Mouse (Mus musculus) kidney, adult 18-20 months (tissue): ENCODE measurements around the gene Agpat4.

Source experiments
- DNase-seq: peaks from one replicate; pipeline ENCODE4 v3.0.0; 2021

The Agpat4 gene

GRCm38 (mm10) chr17:12231087-12231486 lies 112.6 kb downstream of the Agpat4 start:
- no peak for DNase-seq

- no peak for DNase-seq
These were observed 114.2 kb downstream of the Agpat4 start for GRCm38 (mm10) chr17:12232724-12233123.

- DNase-seq: no peak
These were observed 122.2 kb downstream of the Agpat4 start for GRCm38 (mm10) chr17:12240701-12241100.

- DNase-seq: no peak
These were observed 131.4 kb downstream of the Agpat4 start for GRCm38 (mm10) chr17:12249783-12250504.

DNA sequence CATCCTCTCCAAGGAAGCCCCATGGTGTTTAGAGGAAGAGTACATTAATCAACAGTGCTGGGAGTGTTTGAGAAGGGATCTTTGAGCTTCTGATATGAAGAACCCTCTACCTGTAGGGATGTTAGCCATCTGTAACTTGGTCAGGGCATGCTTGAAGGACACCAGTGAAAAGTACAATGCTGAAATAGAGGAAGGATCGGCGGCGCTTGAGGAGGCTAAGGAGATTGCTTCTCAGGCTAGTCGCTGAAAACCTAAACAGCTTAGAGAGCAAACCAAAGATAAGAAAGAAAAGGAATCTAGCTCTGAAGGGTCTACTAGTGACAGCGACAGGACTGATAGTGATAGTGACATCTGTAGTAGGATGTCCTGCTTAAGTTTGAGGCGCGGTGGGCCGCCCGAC lies 132.1 kb downstream of the Agpat4 start:
- no peak for DNase-seq

DNA sequence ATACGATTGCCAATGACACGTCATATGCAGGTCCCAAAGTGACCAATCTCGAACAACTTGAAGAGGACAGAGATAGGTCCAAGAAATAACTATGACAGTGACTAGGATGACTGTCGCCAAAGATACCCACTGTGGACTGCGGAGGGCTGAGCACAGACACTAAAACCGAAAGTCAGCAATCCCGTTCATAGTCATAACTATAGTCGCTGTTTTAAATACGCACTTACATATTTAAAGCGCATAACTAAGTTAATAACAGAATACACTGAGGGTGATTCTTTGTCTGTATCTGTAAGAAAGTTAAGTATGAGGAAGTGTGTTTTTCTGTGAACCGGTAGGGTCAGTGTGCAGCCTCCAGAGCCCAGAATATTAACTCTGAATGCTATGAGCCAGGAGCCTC lies 137.6 kb downstream of the Agpat4 start:
- DNase-seq: no peak

DNA sequence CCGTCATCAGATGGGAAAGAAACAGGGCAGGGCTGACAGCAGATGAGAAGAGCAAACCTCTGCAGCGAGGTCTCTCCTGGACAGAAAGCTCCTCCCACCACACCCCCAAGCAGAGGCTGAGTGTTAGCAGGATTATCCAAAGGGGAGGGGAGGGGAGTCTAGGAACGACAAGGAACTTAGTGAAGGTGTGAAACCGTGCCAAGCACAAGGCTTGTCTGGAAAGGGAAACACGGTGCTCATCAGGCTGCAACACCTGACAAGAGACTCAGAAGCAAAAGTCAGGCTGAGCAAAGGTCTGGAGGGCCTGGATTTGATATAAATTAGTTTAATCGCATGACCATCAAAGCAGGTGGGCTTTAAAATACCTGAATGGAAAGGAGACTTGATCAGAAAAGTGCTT lies 140.0 kb downstream of the Agpat4 start:
- no peak for DNase-seq

GRCm38 (mm10) chr17:12259957-12260356 lies 141.5 kb downstream of the Agpat4 start:
- DNase-seq: no peak

GRCm38 (mm10) chr17:12261376-12261775 lies 142.9 kb downstream of the Agpat4 start:
- DNase-seq: no peak

DNA sequence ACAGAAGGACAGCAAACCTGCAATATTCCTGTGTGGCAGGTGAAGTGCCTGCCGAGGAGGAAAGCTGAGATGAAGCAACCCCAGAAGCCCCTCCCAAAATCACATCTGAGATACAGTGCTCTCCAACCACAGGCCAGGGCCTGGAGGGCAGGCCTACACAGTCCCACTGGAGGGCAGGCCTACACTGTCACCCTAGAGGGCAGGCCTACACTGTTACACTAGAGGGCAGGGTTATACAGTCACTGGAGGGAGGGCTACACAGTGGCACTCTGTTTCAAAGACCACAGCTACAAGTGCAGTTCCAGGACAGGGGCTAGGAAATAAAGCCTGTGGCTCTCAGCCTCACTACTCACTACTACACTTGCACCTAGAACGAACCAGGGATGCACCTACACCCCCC lies 143.4 kb downstream of the Agpat4 start:
- no peak for DNase-seq

DNA sequence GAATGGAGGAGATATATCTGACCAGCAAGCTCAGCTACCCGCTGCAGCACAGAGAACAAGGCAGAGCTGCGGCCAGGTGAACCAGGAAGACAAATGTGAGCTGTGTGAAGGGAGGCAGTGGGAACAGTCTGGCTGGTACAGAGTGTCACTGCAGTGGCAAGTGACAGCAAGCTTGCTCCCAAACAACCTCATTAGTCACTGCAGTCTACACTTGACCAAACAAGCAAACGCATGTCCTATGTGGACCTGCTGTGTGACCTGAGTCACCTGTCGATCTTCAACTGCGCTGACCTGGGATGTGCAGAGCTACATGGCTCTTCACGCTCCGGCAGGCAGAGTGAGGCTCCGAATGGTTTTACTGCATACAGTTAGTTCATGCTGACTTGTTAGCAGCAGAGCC lies 144.3 kb downstream of the Agpat4 start:
- DNase-seq: no peak

- DNase-seq: no peak
These were observed 145.3 kb downstream of the Agpat4 start for GRCm38 (mm10) chr17:12263787-12264186.

GRCm38 (mm10) chr17:12264293-12264692 lies 145.8 kb downstream of the Agpat4 start:
- no peak for DNase-seq

DNA sequence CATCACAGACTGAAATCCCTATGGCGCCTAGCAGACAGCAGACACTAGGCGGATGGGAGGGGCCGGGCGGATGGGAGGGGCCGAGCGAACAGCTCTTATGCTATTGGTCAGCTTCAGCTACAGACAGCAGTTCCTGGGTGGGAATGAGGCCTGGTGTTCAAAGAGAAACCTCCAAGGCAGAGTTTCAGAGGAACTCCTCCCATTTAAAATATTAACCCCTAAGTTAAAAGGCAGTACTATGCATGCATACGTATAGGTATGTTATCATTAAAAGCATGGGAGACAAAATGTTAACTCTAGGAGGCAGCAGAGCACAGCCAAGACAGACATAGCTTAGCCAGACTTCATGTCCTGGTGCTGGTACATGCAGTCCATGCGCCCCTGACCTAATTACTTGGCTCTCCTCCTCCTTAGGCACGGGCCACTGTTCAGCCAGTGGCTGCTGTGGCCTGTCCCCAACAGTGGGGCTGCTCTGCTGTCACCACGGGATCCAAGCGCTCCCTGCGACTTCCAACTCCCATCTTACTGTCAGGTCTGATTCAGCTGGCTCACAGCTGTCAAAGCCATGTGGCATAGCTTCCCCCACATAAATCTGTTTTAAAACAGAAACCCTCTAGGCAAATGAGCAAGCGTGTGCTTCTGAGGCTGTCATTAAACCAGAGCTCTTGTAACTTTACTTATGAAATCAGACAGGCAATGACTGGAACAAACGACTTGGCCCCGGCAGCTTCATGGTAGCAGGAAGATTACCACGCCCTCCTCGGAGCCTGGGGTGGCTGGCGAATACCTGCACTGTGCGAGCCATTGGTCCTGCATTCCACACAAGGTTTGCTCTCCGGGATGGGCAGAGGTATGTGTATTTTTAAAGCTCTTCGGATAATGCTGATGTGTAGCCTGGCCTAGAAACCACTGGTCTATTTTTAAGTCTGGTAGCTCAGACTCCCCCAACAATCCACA lies 147.7 kb downstream of the Agpat4 start:
- DNase-seq: peak; percentile 54

- DNase-seq: no peak
These were observed 149.6 kb downstream of the Agpat4 start for GRCm38 (mm10) chr17:12268091-12268490.

GRCm38 (mm10) chr17:12268538-12268937 lies 150.0 kb downstream of the Agpat4 start:
- DNase-seq: no peak
